Mouse (Mus musculus): Measurements from ENCODE around the gene Jmjd1c. TPM values are rescaled to one million over a fixed set of nuclear protein-coding genes. Genes with fewer than 3 reads are reported as not detected.

Gene Jmjd1c
- polyA plus RNA-seq, 1 experiment: 32.4 TPM

DNA sequence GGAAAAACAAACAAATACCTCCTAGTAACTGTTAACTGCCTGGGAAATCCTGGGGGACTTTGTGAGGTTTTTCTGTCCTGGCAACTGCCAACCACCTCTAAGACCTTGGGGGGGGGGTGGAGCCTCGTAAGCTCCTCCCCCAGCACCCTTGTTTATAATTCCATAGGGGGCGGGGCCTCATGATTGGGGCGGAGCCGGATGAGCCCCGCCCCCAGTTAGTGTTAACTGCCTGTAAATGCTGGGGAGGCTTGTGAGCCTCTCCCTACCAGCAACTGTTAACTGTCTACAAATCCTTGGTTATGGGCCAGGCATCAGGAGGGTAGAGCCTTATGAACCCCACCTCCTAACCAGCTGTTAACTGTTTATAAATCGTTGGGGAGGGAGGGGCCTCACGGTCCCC is 23.4 kb downstream of the Jmjd1c start:
- Histone ChIP-seq H3K4me3 (ENCODE audit: insufficient read depth, low read length) (no peak overlapping the region), H3K4me1 (ENCODE audit: control insufficient read depth, insufficient read depth, low read length) (peaks cover 15% of the 10 kb centered on the region), H3K27ac (ENCODE audit: insufficient read depth, low read length) (no peak overlapping the region)
- no peak for TF ChIP-seq CTCF (IDR thresholded peaks at IDR 0.05; ENCODE audit: extremely low read depth, insufficient read depth, low read length)
- TF ChIP-seq POLR2A (IDR thresholded peaks at IDR 0.05; ENCODE audit: extremely low read depth, insufficient read depth, low read length): no peak

DNA sequence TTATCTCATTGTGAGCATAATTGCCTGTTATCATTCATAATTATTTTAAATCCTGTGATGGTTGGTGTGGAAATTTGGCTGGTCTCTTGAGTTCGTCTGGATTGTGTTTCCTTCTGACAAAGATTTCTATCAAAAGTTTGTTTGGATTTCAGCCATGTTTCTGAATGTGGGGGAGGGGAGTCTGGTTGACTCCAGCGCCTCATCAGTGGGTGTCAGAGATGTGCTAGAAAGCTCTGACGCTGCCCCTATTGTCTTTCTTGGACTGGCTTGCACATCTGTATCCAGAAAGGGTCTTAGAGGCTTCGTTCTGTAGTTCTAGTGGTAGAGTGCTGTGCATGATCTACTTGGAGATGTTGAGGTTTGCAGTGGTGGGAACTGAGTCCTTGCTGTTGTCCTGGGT is 24.3 kb downstream of the Jmjd1c start:
- no peak overlapping the region for H3K27ac ChIP-seq (ENCODE audit: insufficient read depth, low read length)
- H3K4me3 ChIP-seq (ENCODE audit: insufficient read depth, low read length): no peak overlapping the region
- H3K4me1 ChIP-seq (ENCODE audit: control insufficient read depth, insufficient read depth, low read length): peaks cover 15% of the 10 kb centered on the region
- TF ChIP-seq CTCF (IDR thresholded peaks at IDR 0.05; ENCODE audit: extremely low read depth, insufficient read depth, low read length): no peak
- TF ChIP-seq POLR2A (IDR thresholded peaks at IDR 0.05; ENCODE audit: extremely low read depth, insufficient read depth, low read length): no peak

GRCm38 (mm10) chr10:67120640-67121039 is 24.7 kb downstream of the Jmjd1c start:
- TF ChIP-seq POLR2A (IDR thresholded peaks at IDR 0.05; ENCODE audit: extremely low read depth, insufficient read depth, low read length): no peak
- no peak for TF ChIP-seq CTCF (IDR thresholded peaks at IDR 0.05; ENCODE audit: extremely low read depth, insufficient read depth, low read length)
- Histone ChIP-seq H3K4me3 (ENCODE audit: insufficient read depth, low read length) (no peak overlapping the region), H3K4me1 (ENCODE audit: control insufficient read depth, insufficient read depth, low read length) (peaks cover 13% of the 10 kb centered on the region), H3K27ac (ENCODE audit: insufficient read depth, low read length) (no peak overlapping the region)

DNA sequence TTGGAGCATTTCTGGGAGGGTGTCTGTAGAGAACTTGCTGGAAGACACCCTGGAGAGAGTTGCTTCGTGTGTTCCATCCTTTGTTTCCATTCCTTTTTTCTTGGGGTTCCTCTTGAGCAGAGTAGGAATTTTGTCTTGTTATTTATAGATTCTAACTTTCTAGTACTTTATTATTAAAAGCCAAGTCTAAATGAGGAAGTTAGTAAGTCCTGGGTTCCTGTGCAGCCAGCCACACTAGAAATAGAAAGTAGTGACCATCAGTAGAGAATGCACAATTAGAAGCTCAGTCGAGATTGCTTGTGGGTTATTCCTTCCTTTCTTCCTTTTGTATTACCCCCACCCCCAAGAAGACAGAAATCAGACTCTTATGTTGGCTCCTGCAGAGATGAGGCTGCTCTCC is 27.8 kb downstream of the Jmjd1c start:
- H3K27ac ChIP-seq (ENCODE audit: insufficient read depth, low read length): no peak overlapping the region
- H3K4me1 ChIP-seq (ENCODE audit: control insufficient read depth, insufficient read depth, low read length): peaks cover 7% of the 10 kb centered on the region; the same call in 1 of the 2 replicates
- TF ChIP-seq CTCF (IDR thresholded peaks at IDR 0.05; ENCODE audit: extremely low read depth, insufficient read depth, low read length) (no peak), POLR2A (IDR thresholded peaks at IDR 0.05; ENCODE audit: extremely low read depth, insufficient read depth, low read length) (no peak)
- no peak overlapping the region for H3K4me3 ChIP-seq (ENCODE audit: insufficient read depth, low read length)

DNA sequence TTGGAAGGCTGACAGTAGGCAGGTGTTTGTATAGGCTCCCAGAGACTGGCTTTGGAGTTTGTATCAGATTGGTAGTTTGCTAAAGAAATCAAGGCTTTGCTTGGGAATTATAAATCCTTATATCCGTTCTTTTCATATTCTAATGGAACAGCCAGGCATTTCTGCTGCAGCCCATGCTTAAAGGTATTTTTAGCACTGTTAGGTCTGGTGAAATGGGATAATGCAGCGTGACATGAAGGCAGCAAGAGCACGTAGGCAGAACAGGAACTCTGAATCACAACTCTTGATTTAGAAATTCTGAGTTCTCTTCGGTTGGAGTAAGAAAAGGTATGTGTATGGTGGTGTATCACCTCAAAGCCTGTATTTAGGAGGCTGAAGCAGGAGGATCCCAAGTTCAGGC is 28.2 kb downstream of the Jmjd1c start:
- no peak overlapping the region for H3K27ac ChIP-seq (ENCODE audit: insufficient read depth, low read length)
- TF ChIP-seq POLR2A (IDR thresholded peaks at IDR 0.05; ENCODE audit: extremely low read depth, insufficient read depth, low read length) (no peak), CTCF (IDR thresholded peaks at IDR 0.05; ENCODE audit: extremely low read depth, insufficient read depth, low read length) (no peak)

DNA sequence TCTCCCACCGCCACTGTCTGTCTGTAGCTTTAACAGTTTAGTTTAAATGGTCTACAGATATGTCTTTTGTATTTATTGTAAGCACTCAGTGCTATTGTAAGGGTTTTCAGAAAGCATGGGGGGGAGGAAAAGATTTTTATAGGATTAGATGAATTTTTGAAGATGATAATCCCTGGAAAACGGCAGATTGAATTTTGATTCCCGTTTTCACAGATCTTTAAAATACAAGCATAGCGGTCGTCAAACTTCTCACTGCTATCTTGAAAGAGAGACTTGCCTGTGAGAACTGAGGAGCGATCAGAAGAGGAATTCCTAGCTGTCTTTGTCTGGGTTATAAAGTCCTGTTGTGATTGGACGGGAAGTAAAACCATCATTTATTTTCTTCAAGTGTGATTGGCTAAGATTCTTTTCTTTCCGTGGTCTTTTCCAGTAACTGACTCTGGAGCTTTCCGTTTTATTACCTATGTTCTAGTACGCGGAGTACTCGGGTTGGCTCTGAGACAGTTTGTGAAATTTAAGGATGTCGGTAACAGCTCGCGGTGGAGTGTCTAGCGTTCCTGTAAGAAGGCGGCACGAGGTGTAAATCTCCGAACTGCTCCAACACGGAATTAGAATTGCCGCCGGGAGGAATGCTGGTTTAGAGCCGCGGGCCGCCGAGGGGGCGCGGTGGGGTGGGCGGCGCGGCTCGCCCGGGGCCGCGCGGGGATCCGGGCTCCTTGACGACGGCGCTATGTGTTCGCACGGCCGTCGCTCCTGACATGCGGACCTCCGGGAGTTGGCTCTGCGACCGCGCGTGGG is 30.3 kb downstream of the Jmjd1c start:
- no peak for TF ChIP-seq CTCF (IDR thresholded peaks at IDR 0.05; ENCODE audit: extremely low read depth, insufficient read depth, low read length)
- 0 out of 2 replicates have a peak, but pooled peaks have one; percentile 21 for TF ChIP-seq POLR2A (IDR thresholded peaks at IDR 0.05; ENCODE audit: extremely low read depth, insufficient read depth, low read length)
- peak overlapping the region; percentile 96 for H3K27ac ChIP-seq (ENCODE audit: insufficient read depth, low read length)
- H3K4me3 ChIP-seq (ENCODE audit: insufficient read depth, low read length): peak overlapping the region; percentile 53
- H3K4me1 ChIP-seq (ENCODE audit: control insufficient read depth, insufficient read depth, low read length): peaks cover 7% of the 10 kb centered on the region; the same call in 1 of the 2 replicates

More for the DNA sequence above, 28.2 kb downstream of the Jmjd1c start:
- H3K4me3 ChIP-seq (ENCODE audit: insufficient read depth, low read length): no peak overlapping the region
- peaks cover 7% of the 10 kb centered on the region; the same call in 1 of the 2 replicates for H3K4me1 ChIP-seq (ENCODE audit: control insufficient read depth, insufficient read depth, low read length)

DNA sequence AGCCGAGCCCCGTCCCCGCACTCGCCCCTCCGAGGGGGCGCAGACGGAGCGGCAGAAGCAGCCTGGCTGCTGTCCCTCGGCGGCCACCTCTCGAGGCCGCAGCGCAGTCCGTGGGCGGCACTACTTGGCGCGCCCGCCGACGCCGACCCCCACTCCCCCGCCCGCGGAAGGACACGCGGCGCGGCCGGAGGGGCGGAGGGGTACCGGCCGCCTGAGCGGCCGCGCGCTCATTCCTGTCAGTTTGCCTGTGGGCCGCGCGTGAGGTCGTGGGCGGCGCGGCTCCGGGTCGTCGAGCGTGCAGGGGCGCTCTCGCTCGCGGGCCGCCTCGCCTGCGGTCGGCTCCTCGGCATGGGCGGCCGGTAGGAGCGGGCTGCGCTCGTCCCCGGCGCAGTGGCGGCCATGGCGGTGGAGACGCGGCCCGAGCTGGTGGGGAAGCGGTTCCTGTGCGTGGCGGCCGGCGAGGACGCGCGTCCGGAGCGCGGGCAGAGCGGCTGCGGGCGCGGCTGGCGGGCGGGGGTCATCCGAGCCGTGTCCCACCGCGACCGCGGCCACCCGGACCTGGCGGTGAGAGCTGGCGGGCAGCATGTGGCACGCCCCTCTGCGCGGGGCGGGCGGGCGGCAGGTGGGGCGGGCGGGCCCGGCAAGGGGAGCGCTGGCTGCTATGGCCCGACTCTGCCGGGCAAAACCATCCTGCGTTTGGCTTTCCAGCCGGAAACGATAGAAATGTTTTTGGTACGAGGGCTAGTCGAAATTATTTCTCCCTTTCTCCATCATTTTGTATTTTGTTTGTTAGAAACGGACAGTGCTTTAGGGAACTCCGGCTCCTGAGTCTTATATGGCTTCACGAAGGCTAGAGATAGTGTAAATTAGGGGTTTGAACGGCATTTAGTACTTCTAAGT is 31.2 kb downstream of the Jmjd1c start:
- TF ChIP-seq CTCF (IDR thresholded peaks at IDR 0.05; ENCODE audit: extremely low read depth, insufficient read depth, low read length) (no peak), POLR2A (IDR thresholded peaks at IDR 0.05; ENCODE audit: extremely low read depth, insufficient read depth, low read length) (no peak)
- peaks cover 7% of the 10 kb centered on the region; the same call in 1 of the 2 replicates for H3K4me1 ChIP-seq (ENCODE audit: control insufficient read depth, insufficient read depth, low read length)
- peak overlapping the region; percentile 53 for H3K4me3 ChIP-seq (ENCODE audit: insufficient read depth, low read length)
- peak overlapping the region; percentile 96 for H3K27ac ChIP-seq (ENCODE audit: insufficient read depth, low read length)

GRCm38 (mm10) chr10:67129531-67129930 is 33.6 kb downstream of the Jmjd1c start:
- peaks cover 4% of the 10 kb centered on the region; the same call in 1 of the 2 replicates for H3K4me1 ChIP-seq (ENCODE audit: control insufficient read depth, insufficient read depth, low read length)
- no peak overlapping the region for H3K4me3 ChIP-seq (ENCODE audit: insufficient read depth, low read length)
- no peak overlapping the region for H3K27ac ChIP-seq (ENCODE audit: insufficient read depth, low read length)
- no peak for TF ChIP-seq POLR2A (IDR thresholded peaks at IDR 0.05; ENCODE audit: extremely low read depth, insufficient read depth, low read length)
- TF ChIP-seq CTCF (IDR thresholded peaks at IDR 0.05; ENCODE audit: extremely low read depth, insufficient read depth, low read length): no peak

GRCm38 (mm10) chr10:67131709-67132108 is 35.8 kb downstream of the Jmjd1c start:
- H3K4me3 ChIP-seq (ENCODE audit: insufficient read depth, low read length): no peak overlapping the region
- peaks cover 4% of the 10 kb centered on the region; the same call in 1 of the 2 replicates for H3K4me1 ChIP-seq (ENCODE audit: control insufficient read depth, insufficient read depth, low read length)
- TF ChIP-seq POLR2A (IDR thresholded peaks at IDR 0.05; ENCODE audit: extremely low read depth, insufficient read depth, low read length) (no peak), CTCF (IDR thresholded peaks at IDR 0.05; ENCODE audit: extremely low read depth, insufficient read depth, low read length) (no peak)
- H3K27ac ChIP-seq (ENCODE audit: insufficient read depth, low read length): no peak overlapping the region
